Mouse (Mus musculus): ENCODE measurements around the gene Wdr86.

The Wdr86 gene

GRCm38 (mm10) chr5:24681436-24681835 is 49.1 kb downstream of the Wdr86 start:
- no peak for DNase-seq

GRCm38 (mm10) chr5:24674238-24674637 is 56.3 kb downstream of the Wdr86 start:
- DNase-seq: peak; percentile 71

Data from layer of hippocampus, adult 9-11 months (tissue).